Mouse (Mus musculus) hindbrain, postnatal 0 days (tissue): ENCODE data around the gene Eapp. TPM values are rescaled to one million over a fixed set of nuclear protein-coding genes. Genes with fewer than 3 reads are reported as not detected.
A peak's percentile ranks its signal among the peaks of the same experiment; 100 is the strongest.

Source experiments
- ATAC-seq: fragments of 200-750 bp; cut with Nextera tagmentation; 2 replicates; pipeline ENCODE4 v1.8.0; 2017; ENCODE audit warnings: mild to moderate bottlenecking, moderate TSS enrichment, moderate library complexity
- DNase-seq: peaks from one replicate; pipeline ENCODE4 v3.0.0-alpha.2; 2015; ENCODE audit warnings: low spot score
- H3K27ac ChIP-seq: fragments of 300-500 bp; sonication (generic); 2 replicates; pipeline ENCODE4 v1.5.1; 2014; ENCODE audit warnings: mild to moderate bottlenecking
- H3K27me3 ChIP-seq: fragments of 300-500 bp; sonication (generic); 2 replicates; pipeline ENCODE4 v1.6.1; 2014; ENCODE audit warnings: low read length, mixed read lengths; ENCODE audit not compliant: insufficient read depth
- H3K36me3 ChIP-seq: fragments of 300-500 bp; sonication (generic); 2 replicates; pipeline ENCODE4 v1.6.1; 2014; ENCODE audit warnings: low read length, mixed read lengths; ENCODE audit not compliant: insufficient read depth
- H3K4me1 ChIP-seq: fragments of 300-500 bp; sonication (generic); 2 replicates; pipeline ENCODE4 v1.6.1; 2014; ENCODE audit warnings: antibody characterized with exemption, low read length, mixed read lengths; ENCODE audit not compliant: insufficient read depth
- H3K4me2 ChIP-seq: fragments of 300-500 bp; sonication (generic); 2 replicates; pipeline ENCODE4 v1.6.1; 2014; ENCODE audit warnings: low read depth, mild to moderate bottlenecking, low read length, moderate library complexity, mixed read lengths
- H3K4me3 ChIP-seq: fragments of 300-500 bp; sonication (generic); 2 replicates; pipeline ENCODE4 v1.5.1; 2014; ENCODE audit warnings: low read length
- H3K9ac ChIP-seq: fragments of 300-500 bp; sonication (generic); replicated peaks from 2 replicates; pipeline ENCODE4 v1.6.1; 2014; ENCODE audit warnings: mild to moderate bottlenecking, low read length, moderate library complexity, mixed read lengths
- H3K9me3 ChIP-seq: fragments of 300-500 bp; sonication (generic); 2 replicates; pipeline ENCODE4 v1.6.1; 2016; ENCODE audit warnings: low read length, mixed read lengths
- CTCF ChIP-seq: IDR thresholded peaks from 2 replicates; pipeline ENCODE4 v1.5.1; 2016; ENCODE audit warnings: antibody characterized with exemption, control low read depth, low read depth
- WGBS: fragments of 180-500 bp; shearing (Covaris S2); extraction: QIAGEN DNeasy Blood & Tissue Kit; methylation state at CpG from one replicate; pipeline ENCODE4 v1.1.7; 2014; 5-methylcytosine and 5-hydroxymethylcytosine counted together
- polyA plus RNA-seq: library from polyadenylated mRNA; unstranded; fragments of >200 nt; fragmentation: Nextera tagmentation; extraction: Ambion mirVana; gene quantifications from 2 replicates; pipeline ENCODE4 v1.2.1, GENCODE M21; 2015
- total RNA-seq: library from RNA; depleted of rRNA; stranded (reverse); fragments of >200 nt; gene quantifications from 2 replicates; pipeline ENCODE4 v1.2.3, GENCODE M21; 2014

Eapp gene
- total and polyA plus RNA-seq, 2 experiments from 2014 or later, result 19.0 to 95.3 TPM

DNA sequence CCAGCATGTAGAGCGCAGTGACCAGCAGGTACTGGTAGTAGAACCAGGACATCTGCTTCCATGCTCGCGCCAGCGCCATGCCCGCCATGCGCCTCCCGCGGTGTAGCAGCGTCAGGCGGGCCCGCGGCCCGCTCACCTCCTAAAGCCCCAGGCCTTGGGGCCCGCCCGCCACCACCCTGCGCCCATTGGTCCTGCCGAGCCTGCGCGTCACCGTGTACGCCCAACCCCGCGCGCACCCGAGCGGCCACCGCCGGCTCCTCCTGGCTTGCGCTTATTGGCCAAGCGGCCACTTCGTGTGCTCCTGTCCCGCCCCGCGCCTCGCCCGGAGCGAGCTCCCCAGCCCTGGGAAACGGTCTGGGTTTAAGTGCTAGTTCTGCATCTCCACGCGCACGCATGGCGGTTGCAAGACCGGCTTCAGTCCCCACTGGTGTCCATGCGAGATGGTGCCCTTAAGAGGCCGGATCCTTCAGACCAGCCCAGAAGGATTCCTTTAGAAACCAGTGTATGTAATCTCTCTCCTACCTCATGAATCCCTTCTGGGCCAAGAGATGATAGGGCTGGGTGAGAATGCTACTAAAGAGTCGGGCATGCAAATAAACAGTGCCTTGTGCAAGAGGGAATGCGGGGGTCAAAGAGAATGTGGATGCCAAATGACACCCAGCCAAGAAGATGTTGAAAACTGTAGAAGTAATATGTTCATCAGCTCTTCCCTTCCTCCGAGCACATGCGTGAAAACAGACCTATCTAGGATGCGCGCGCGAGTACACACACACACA lies 39.1 kb downstream of the Eapp start, which contains the start of gene Sptssa:
Gene Sptssa, minus strand, starts transcription at position 178 of the 776 bp plus-strand sequence.
- H3K9me3 ChIP-seq, result no peaks in the 10 kb centered on the region
- H3K36me3 ChIP-seq, result no peaks in the 10 kb centered on the region
- DNase-seq (peak; percentile 97), ATAC-seq (peak; percentile 99)
- WGBS, result 9% methylated on average over 50 of the region's 53 CpGs
- H3K4me3 ChIP-seq, result peak within 1 kb of the TSS; percentile 66
- H3K27me3 ChIP-seq, result no peaks in the 10 kb centered on the region
- H3K4me2 ChIP-seq, result peak within 1 kb of the TSS; percentile 71
- peaks cover 5% of the 10 kb centered on the region; the same call in 1 of the 2 replicates for H3K4me1 ChIP-seq
- peak within 1 kb of the TSS; percentile 81 for H3K9ac ChIP-seq
- peak within 1 kb of the TSS; percentile 86 for H3K27ac ChIP-seq
- TF ChIP-seq CTCF, result no peak

DNA sequence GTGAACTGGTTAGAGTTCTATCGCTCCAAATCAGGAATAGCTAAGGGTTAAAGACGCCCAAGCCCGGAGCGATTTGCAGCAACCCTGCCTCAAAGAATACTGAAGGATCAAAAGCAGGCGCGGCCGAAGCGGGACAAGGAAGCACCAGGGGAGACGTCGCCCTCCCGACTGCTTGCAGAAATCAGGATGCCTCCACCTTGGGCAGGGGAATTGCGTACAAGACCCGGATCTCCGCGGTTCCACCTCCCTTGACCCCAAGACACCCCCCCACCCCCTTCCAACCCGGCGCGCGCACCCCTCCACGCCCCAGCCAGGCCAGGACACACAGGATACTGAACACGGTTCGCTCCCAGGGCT lies 39.7 kb downstream of the Eapp start:
- ATAC-seq (no peak; the same call in 1 of the 2 replicates), DNase-seq (peak; percentile 62)
- under 1% methylated on average over 22 of the region's 22 CpGs for WGBS

GRCm38 (mm10) chr12:54655292-54656038 lies 40.2 kb downstream of the Eapp start:
- WGBS, result 19% methylated on average over 16 of the region's 16 CpGs
- H3K27me3 ChIP-seq, result no peaks in the 10 kb centered on the region
- H3K9me3 ChIP-seq, result no peaks in the 10 kb centered on the region
- peak overlapping the region; percentile 81 for H3K9ac ChIP-seq
- H3K4me1 ChIP-seq, result peaks cover 5% of the 10 kb centered on the region; the same call in 1 of the 2 replicates
- ATAC-seq (no peak), DNase-seq (no peak)
- H3K27ac ChIP-seq, result peak overlapping the region; percentile 86
- H3K4me2 ChIP-seq, result peak overlapping the region; percentile 71
- H3K36me3 ChIP-seq, result no peaks in the 10 kb centered on the region
- TF ChIP-seq CTCF, result no peak
- H3K4me3 ChIP-seq, result peak overlapping the region; percentile 66

More for the DNA sequence above, 39.7 kb downstream of the Eapp start:
- Histone ChIP-seq H3K9ac (peak overlapping the region; percentile 81), H3K9me3 (no peaks in the 10 kb centered on the region), H3K4me2 (peak overlapping the region; percentile 71), H3K36me3 (no peaks in the 10 kb centered on the region), H3K4me1 (peaks cover 5% of the 10 kb centered on the region; the same call in 1 of the 2 replicates), H3K27me3 (no peaks in the 10 kb centered on the region), H3K4me3 (peak overlapping the region; percentile 66), H3K27ac (peak overlapping the region; percentile 86)
- no peak for TF ChIP-seq CTCF

- WGBS, result 90% methylated on average over 1 of the region's 1 CpGs
- H3K4me2 ChIP-seq, result peak overlapping the region; percentile 71
- H3K27ac ChIP-seq, result no peak overlapping the region
Observed at GRCm38 (mm10) chr12:54654741-54655140, 41.0 kb downstream of the Eapp start.

GRCm38 (mm10) chr12:54654141-54654540 lies 41.6 kb downstream of the Eapp start:
- peak overlapping the region; percentile 71 for H3K4me2 ChIP-seq
- H3K27ac ChIP-seq, result no peak overlapping the region
- no peak overlapping the region for H3K9ac ChIP-seq
- H3K27me3 ChIP-seq, result no peaks in the 10 kb centered on the region
- WGBS, result 78% methylated on average over 4 of the region's 4 CpGs
- H3K4me1 ChIP-seq, result peaks cover 5% of the 10 kb centered on the region; the same call in 1 of the 2 replicates
- H3K36me3 ChIP-seq, result no peaks in the 10 kb centered on the region
- no peaks in the 10 kb centered on the region for H3K9me3 ChIP-seq
- no peak overlapping the region for H3K4me3 ChIP-seq
- ATAC-seq (no peak), DNase-seq (no peak)
- TF ChIP-seq CTCF, result no peak

More at GRCm38 (mm10) chr12:54654741-54655140, 41.0 kb downstream of the Eapp start:
- Histone ChIP-seq H3K4me1 (peaks cover 5% of the 10 kb centered on the region; the same call in 1 of the 2 replicates), H3K9me3 (no peaks in the 10 kb centered on the region), H3K4me3 (peak overlapping the region; percentile 66; the same call in 1 of the 2 replicates), H3K36me3 (no peaks in the 10 kb centered on the region), H3K27me3 (no peaks in the 10 kb centered on the region), H3K9ac (peak overlapping the region; percentile 81; the same call in 1 of the 2 replicates)
- ATAC-seq, result no peak
- DNase-seq, result no peak
- no peak for TF ChIP-seq CTCF

DNA sequence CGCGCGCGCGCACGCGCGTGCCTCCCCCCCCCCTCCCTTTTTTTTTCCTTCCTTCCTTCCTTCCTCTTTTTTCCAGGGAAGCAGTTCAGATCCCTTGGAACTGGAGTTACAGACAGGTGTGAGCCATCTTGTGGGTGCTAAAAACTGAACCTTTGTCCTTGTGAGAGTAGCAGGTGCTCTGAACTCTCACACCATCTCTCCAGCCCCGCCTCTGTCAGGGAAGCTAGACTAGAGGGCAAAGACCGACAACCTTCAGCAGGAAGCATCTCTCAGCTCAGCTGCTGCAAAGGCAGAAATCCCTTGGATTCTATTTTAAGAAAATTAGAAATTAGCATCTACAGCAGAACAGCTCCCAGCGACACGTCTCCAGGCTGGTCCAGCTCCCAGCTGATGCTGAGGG lies 43.4 kb downstream of the Eapp start:
- Histone ChIP-seq H3K36me3 (no peaks in the 10 kb centered on the region), H3K27me3 (no peaks in the 10 kb centered on the region), H3K4me1 (peaks cover 5% of the 10 kb centered on the region; the same call in 1 of the 2 replicates), H3K27ac (no peak overlapping the region; the same call in 1 of the 2 replicates), H3K4me2 (0 out of 2 replicates have a peak overlapping the region, but pooled peaks have one; percentile 1), H3K9ac (no peak overlapping the region), H3K9me3 (no peaks in the 10 kb centered on the region), H3K4me3 (no peak overlapping the region)
- ATAC-seq (no peak), DNase-seq (no peak)
- TF ChIP-seq CTCF, result no peak
- WGBS, result 79% methylated on average over 12 of the region's 12 CpGs
